Mouse (Mus musculus): ENCODE measurements around the gene Wbp4.
"Not testable (repeated sequence)": the region's sequence is repeated elsewhere in the genome, so short reads cannot be mapped to it uniquely, and the experiment has no call there.

Wbp4 gene

GRCm38 (mm10) chr14:79481339-79482151, at the start of gene Wbp4:
Gene Wbp4, minus strand, starts transcription at chr14:79481520.
- peak; percentile 97 to 98 for DNase-seq (ENCODE audit: low spot score in 2 of 2)

GRCm38 (mm10) chr14:79530761-79531160, 49.4 kb upstream of the Wbp4 start:
- DNase-seq (ENCODE audit: low spot score in 2 of 2), result no peak

GRCm38 (mm10) chr14:79529581-79530554, 48.5 kb upstream of the Wbp4 start:
- DNase-seq (ENCODE audit: low spot score in 2 of 2), result no peak

- no peak for DNase-seq (ENCODE audit: low spot score in 2 of 2)
Observed at GRCm38 (mm10) chr14:79527704-79528103, 46.4 kb upstream of the Wbp4 start.

- DNase-seq (ENCODE audit: low spot score in 2 of 2), result not testable (repeated sequence)
Observed at GRCm38 (mm10) chr14:79526106-79526505, 44.8 kb upstream of the Wbp4 start.

GRCm38 (mm10) chr14:79522387-79522786, 41.1 kb upstream of the Wbp4 start:
- DNase-seq (ENCODE audit: low spot score in 2 of 2), result no peak

GRCm38 (mm10) chr14:79521471-79522117, 40.3 kb upstream of the Wbp4 start:
- DNase-seq (ENCODE audit: low spot score in 2 of 2), result no peak

GRCm38 (mm10) chr14:79521056-79521455, 39.7 kb upstream of the Wbp4 start:
- no peak for DNase-seq (ENCODE audit: low spot score in 2 of 2)

GRCm38 (mm10) chr14:79520612-79521011, 39.3 kb upstream of the Wbp4 start:
- DNase-seq (ENCODE audit: low spot score in 2 of 2), result no peak

- DNase-seq (ENCODE audit: low spot score in 2 of 2), result no peak
Observed at GRCm38 (mm10) chr14:79519663-79519975, 38.3 kb upstream of the Wbp4 start.

- no peak for DNase-seq (ENCODE audit: low spot score in 2 of 2)
Observed at GRCm38 (mm10) chr14:79518761-79519662, 37.7 kb upstream of the Wbp4 start.

GRCm38 (mm10) chr14:79518123-79518522, 36.8 kb upstream of the Wbp4 start:
- DNase-seq (ENCODE audit: low spot score in 2 of 2), result no peak

- DNase-seq (ENCODE audit: low spot score in 2 of 2), result no peak
Observed at GRCm38 (mm10) chr14:79517185-79517740, 35.9 kb upstream of the Wbp4 start.

GRCm38 (mm10) chr14:79516751-79517150, 35.4 kb upstream of the Wbp4 start:
- DNase-seq (ENCODE audit: low spot score in 2 of 2), result no peak

- DNase-seq (ENCODE audit: low spot score in 2 of 2), result no peak
Observed at GRCm38 (mm10) chr14:79516243-79516610, 34.9 kb upstream of the Wbp4 start.

GRCm38 (mm10) chr14:79515511-79516242, 34.4 kb upstream of the Wbp4 start:
- peak in 1 of 2 experiments; percentile 9 for DNase-seq (ENCODE audit: low spot score in 2 of 2)

- DNase-seq (ENCODE audit: low spot score in 2 of 2), result no peak
Observed at GRCm38 (mm10) chr14:79515100-79515499, 33.8 kb upstream of the Wbp4 start.

GRCm38 (mm10) chr14:79513951-79514350, 32.6 kb upstream of the Wbp4 start:
- DNase-seq (ENCODE audit: low spot score in 2 of 2), result no peak

GRCm38 (mm10) chr14:79511521-79511920, 30.2 kb upstream of the Wbp4 start:
- no peak for DNase-seq (ENCODE audit: low spot score in 2 of 2)

- no peak for DNase-seq (ENCODE audit: low spot score in 2 of 2)
Observed at GRCm38 (mm10) chr14:79508662-79509305, 27.5 kb upstream of the Wbp4 start.

Measured in right cerebral cortex, adult 2 months (tissue).